ENCODE assay signal across 13 mouse cellular contexts in the genomic region with DNA sequence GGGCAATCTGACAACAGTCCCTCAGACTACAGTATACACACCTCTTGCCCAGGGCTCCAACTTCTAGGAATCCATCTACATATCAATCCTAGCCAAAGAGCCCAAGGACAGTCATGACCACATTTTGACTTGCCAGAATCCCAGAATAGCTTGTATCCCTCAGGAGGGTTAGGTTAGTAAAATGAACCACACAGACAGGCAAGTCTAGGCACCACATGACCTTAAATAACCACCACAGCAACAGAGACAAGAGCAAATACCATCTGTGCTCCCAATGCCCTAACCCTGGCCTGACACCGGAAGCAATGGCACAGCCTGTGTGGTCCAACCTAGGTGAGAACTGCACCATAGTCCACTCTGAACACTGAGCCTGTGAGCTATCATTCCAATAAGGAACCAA. TPM values are rescaled to one million over a fixed set of nuclear protein-coding genes. Genes with fewer than 3 reads are reported as not detected.
DNase-seq lines count a peak whose midpoint lies in the region; ATAC-seq lines count a peak whose summit lies in the region.
"Had no signal": no experiment of that assay in that cellular context is flagged by ENCODE, and none has a peak within 500 bp of the region (broad histone marks: within the 10 kb centered on the region; RNA-seq: fewer than 3 reads in every experiment).

No protein-coding gene starts in this region.

- peak overlapping the region; percentile 12; the same call in 1 of the 2 replicates for H3K4me2 ChIP-seq in midbrain, embryonic 14.5 days (ENCODE audit: low read length)
- H3K4me2 ChIP-seq in midbrain, embryonic 15.5 days = no peak overlapping the region; the same call in 1 of the 2 replicates
- H3K4me2 ChIP-seq in intestine, embryonic 16.5 days (ENCODE audit: low read depth, low read length) = no peak overlapping the region
- no peak overlapping the region for H3K4me2 ChIP-seq in kidney, embryonic 16.5 days (replicated peaks; ENCODE audit: low read depth, low read length)

- DNase-seq in cerebellum, adult 11 months = peak; percentile 11
- no peak for DNase-seq in cerebellum, postnatal 14 days
- peak; percentile 94 for DNase-seq in heart, adult 11 months
- DNase-seq in heart, postnatal 14 days = no peak
- DNase-seq in midbrain, embryonic 14.5 days = no peak
- DNase-seq: adrenal gland, adult 2 months; gastrocnemius, postnatal 36 days had no signal

- no peak overlapping the region for H3K27ac ChIP-seq in midbrain, embryonic 14.5 days (replicated peaks; ENCODE audit: low read depth, low read length)
- H3K27ac ChIP-seq in midbrain, embryonic 15.5 days = no peak overlapping the region
- no peak overlapping the region for H3K27ac ChIP-seq in intestine, embryonic 16.5 days (ENCODE audit: low read length)
- no peak overlapping the region for H3K27ac ChIP-seq in kidney, embryonic 16.5 days (ENCODE audit: low read length)
- H3K27ac ChIP-seq: embryonic facial prominence, embryonic 15.5 days; hindbrain, embryonic 12.5 days; limb, embryonic 15.5 days had no signal

- no peak overlapping the region for H3K4me3 ChIP-seq in midbrain, embryonic 14.5 days (replicated peaks; ENCODE audit: low read depth, low read length)
- no peak overlapping the region for H3K4me3 ChIP-seq in midbrain, embryonic 15.5 days
- no peak overlapping the region for H3K4me3 ChIP-seq in intestine, embryonic 16.5 days (ENCODE audit: low read length)
- H3K4me3 ChIP-seq in kidney, embryonic 16.5 days (ENCODE audit: low read length) = no peak overlapping the region
- H3K4me3 ChIP-seq: embryonic facial prominence, embryonic 15.5 days; hindbrain, embryonic 12.5 days; limb, embryonic 15.5 days had no signal

- no peaks in the 10 kb centered on the region for H3K9me3 ChIP-seq in midbrain, embryonic 14.5 days (ENCODE audit: control insufficient read depth, low read length)
- no peaks in the 10 kb centered on the region for H3K9me3 ChIP-seq in midbrain, embryonic 15.5 days
- no peaks in the 10 kb centered on the region for H3K9me3 ChIP-seq in intestine, embryonic 16.5 days (ENCODE audit: control insufficient read depth, low read length)
- no peaks in the 10 kb centered on the region for H3K9me3 ChIP-seq in kidney, embryonic 16.5 days (ENCODE audit: low read length)
- H3K9me3 ChIP-seq: embryonic facial prominence, embryonic 15.5 days; hindbrain, embryonic 12.5 days; limb, embryonic 15.5 days had no signal

- H3K36me3 ChIP-seq in midbrain, embryonic 14.5 days (ENCODE audit: control insufficient read depth, insufficient read depth, low read length) = peaks cover 33% of the 10 kb centered on the region
- H3K36me3 ChIP-seq in midbrain, embryonic 15.5 days (replicated peaks) = 0 out of 2 replicates have a peak, but pooled peaks cover 4% of the 10 kb centered on the region
- peaks cover 3% of the 10 kb centered on the region; the same call in 1 of the 2 replicates for H3K36me3 ChIP-seq in intestine, embryonic 16.5 days (ENCODE audit: control insufficient read depth, insufficient read depth, low read length)
- peaks cover 4% of the 10 kb centered on the region; the same call in 1 of the 2 replicates for H3K36me3 ChIP-seq in kidney, embryonic 16.5 days (ENCODE audit: insufficient read depth, low read length)

- 83% methylated on average over 1 of the region's 1 CpGs for WGBS in midbrain, embryonic 14.5 days
- 83% methylated on average over 1 of the region's 1 CpGs for WGBS in midbrain, embryonic 15.5 days
- 88% methylated on average over 1 of the region's 1 CpGs for WGBS in intestine, embryonic 16.5 days
- WGBS in kidney, embryonic 16.5 days = 83% methylated on average over 1 of the region's 1 CpGs

- no peaks in the 10 kb centered on the region for H3K27me3 ChIP-seq in midbrain, embryonic 14.5 days (ENCODE audit: control insufficient read depth, insufficient read depth, low read length)
- no peaks in the 10 kb centered on the region for H3K27me3 ChIP-seq in midbrain, embryonic 15.5 days (replicated peaks)
- no peaks in the 10 kb centered on the region for H3K27me3 ChIP-seq in intestine, embryonic 16.5 days (replicated peaks; ENCODE audit: control insufficient read depth, insufficient read depth, low read length)
- H3K27me3 ChIP-seq in kidney, embryonic 16.5 days (ENCODE audit: insufficient read depth, low read length) = no peaks in the 10 kb centered on the region
- H3K27me3 ChIP-seq: embryonic facial prominence, embryonic 15.5 days; hindbrain, embryonic 12.5 days; limb, embryonic 15.5 days had no signal

- no peak overlapping the region for H3K9ac ChIP-seq in midbrain, embryonic 14.5 days (replicated peaks; ENCODE audit: low read length)
- no peak overlapping the region for H3K9ac ChIP-seq in midbrain, embryonic 15.5 days
- no peak overlapping the region for H3K9ac ChIP-seq in intestine, embryonic 16.5 days (ENCODE audit: low read depth, low read length)
- no peak overlapping the region for H3K9ac ChIP-seq in kidney, embryonic 16.5 days (replicated peaks; ENCODE audit: low read length)
- H3K9ac ChIP-seq: embryonic facial prominence, embryonic 15.5 days; limb, embryonic 15.5 days had no signal

- H3K4me1 ChIP-seq in midbrain, embryonic 14.5 days (ENCODE audit: control insufficient read depth, insufficient read depth, low read length) = peaks cover 30% of the 10 kb centered on the region
- peaks cover 52% of the 10 kb centered on the region for H3K4me1 ChIP-seq in midbrain, embryonic 15.5 days
- peaks cover 19% of the 10 kb centered on the region for H3K4me1 ChIP-seq in intestine, embryonic 16.5 days (ENCODE audit: control insufficient read depth, insufficient read depth, low read length)
- peaks cover 18% of the 10 kb centered on the region for H3K4me1 ChIP-seq in kidney, embryonic 16.5 days (ENCODE audit: insufficient read depth, low read length)

- no peak for ATAC-seq in midbrain, embryonic 14.5 days (ENCODE audit: low FRiP score, low TSS enrichment)
- ATAC-seq in midbrain, embryonic 15.5 days (replicated peaks) = no peak
- ATAC-seq in intestine, embryonic 16.5 days = no peak
- no peak for ATAC-seq in kidney, embryonic 16.5 days (ENCODE audit: low FRiP score, low TSS enrichment)

- intact Hi-C loops in heart, postnatal 14 days (cut with DNase I) = no loop called here

RNA-seq across cellular contexts. Expression of a gene that starts 3.2 kb away (rescaled TPM):
- 10 to 100 TPM; 76.1 to 76.9 TPM for total RNA-seq in heart, postnatal 14 days (2021)
- polyA plus RNA-seq in midbrain, embryonic 14.5 days (2014; fragmentation: Nextera tagmentation; extraction: Ambion mirVana) = 59.0 and 66.0 TPM in 2 replicates
- polyA plus RNA-seq in midbrain, embryonic 15.5 days (2015; fragmentation: Nextera tagmentation; extraction: Ambion mirVana) = 37.1 and 39.1 TPM in 2 replicates
- polyA plus RNA-seq in intestine, embryonic 16.5 days (2015; fragmentation: Nextera tagmentation; extraction: Ambion mirVana) = 7.0 and 8.4 TPM in 2 replicates
- 18.6 and 19.5 TPM in 2 replicates for polyA plus RNA-seq in kidney, embryonic 16.5 days (2015; fragmentation: Nextera tagmentation; extraction: Ambion mirVana)

RNA-seq across cellular contexts. Expression of a gene that starts 26.2 kb away (rescaled TPM):
- 10 to 100 TPM; 15.3 to 15.4 TPM for total RNA-seq in heart, postnatal 14 days (2021)
- 12.5 and 13.5 TPM in 2 replicates for polyA plus RNA-seq in midbrain, embryonic 14.5 days (2014; fragmentation: Nextera tagmentation; extraction: Ambion mirVana)
- 23.0 and 23.1 TPM in 2 replicates for polyA plus RNA-seq in midbrain, embryonic 15.5 days (2015; fragmentation: Nextera tagmentation; extraction: Ambion mirVana)
- polyA plus RNA-seq in intestine, embryonic 16.5 days (2015; fragmentation: Nextera tagmentation; extraction: Ambion mirVana) = 66.8 and 67.0 TPM in 2 replicates
- 44.4 and 45.1 TPM in 2 replicates for polyA plus RNA-seq in kidney, embryonic 16.5 days (2015; fragmentation: Nextera tagmentation; extraction: Ambion mirVana)

RNA-seq across cellular contexts. Expression of a gene that starts 32.9 kb away (rescaled TPM):
- total RNA-seq in heart, postnatal 14 days (2021) = 10 to 100 TPM; 16.4 to 20.7 TPM
- 8.1 and 8.9 TPM in 2 replicates for polyA plus RNA-seq in midbrain, embryonic 14.5 days (2014; fragmentation: Nextera tagmentation; extraction: Ambion mirVana)
- 6.0 and 8.6 TPM in 2 replicates for polyA plus RNA-seq in midbrain, embryonic 15.5 days (2015; fragmentation: Nextera tagmentation; extraction: Ambion mirVana)
- polyA plus RNA-seq in intestine, embryonic 16.5 days (2015; fragmentation: Nextera tagmentation; extraction: Ambion mirVana) = 40.4 and 41.2 TPM in 2 replicates
- polyA plus RNA-seq in kidney, embryonic 16.5 days (2015; fragmentation: Nextera tagmentation; extraction: Ambion mirVana) = 32.1 and 35.3 TPM in 2 replicates

RNA-seq across cellular contexts. Expression of a gene that starts 33.1 kb away (rescaled TPM):
- total RNA-seq in heart, postnatal 14 days (2021) = 1 to 10 TPM; 4.0 to 5.2 TPM
- polyA plus RNA-seq in midbrain, embryonic 14.5 days (2014; fragmentation: Nextera tagmentation; extraction: Ambion mirVana) = 2.5 and 5.9 TPM in 2 replicates
- 5.0 and 6.7 TPM in 2 replicates for polyA plus RNA-seq in midbrain, embryonic 15.5 days (2015; fragmentation: Nextera tagmentation; extraction: Ambion mirVana)
- polyA plus RNA-seq in intestine, embryonic 16.5 days (2015; fragmentation: Nextera tagmentation; extraction: Ambion mirVana) = 38.7 and 39.4 TPM in 2 replicates
- 32.8 and 36.7 TPM in 2 replicates for polyA plus RNA-seq in kidney, embryonic 16.5 days (2015; fragmentation: Nextera tagmentation; extraction: Ambion mirVana)

RNA-seq across cellular contexts. Expression of a gene that starts 36.2 kb away (rescaled TPM):
- 10 to 100 TPM; 46.6 TPM for total RNA-seq in heart, postnatal 14 days (2021)
- polyA plus RNA-seq in midbrain, embryonic 14.5 days (2014; fragmentation: Nextera tagmentation; extraction: Ambion mirVana) = 41.0 and 55.3 TPM in 2 replicates
- polyA plus RNA-seq in midbrain, embryonic 15.5 days (2015; fragmentation: Nextera tagmentation; extraction: Ambion mirVana) = 60.1 and 64.6 TPM in 2 replicates
- polyA plus RNA-seq in intestine, embryonic 16.5 days (2015; fragmentation: Nextera tagmentation; extraction: Ambion mirVana) = 30.8 and 37.2 TPM in 2 replicates
- 49.2 and 55.6 TPM in 2 replicates for polyA plus RNA-seq in kidney, embryonic 16.5 days (2015; fragmentation: Nextera tagmentation; extraction: Ambion mirVana)

Comparison
In these comparisons a context has a peak if more than half of its experiments do, and no peak if none do; other contexts are left out.
1. DNase-seq: peak in cerebellum, adult 11 months (single experiment) and heart, adult 11 months (single experiment); none in cerebellum, postnatal 14 days (0 of 2), heart, postnatal 14 days (0 of 2) and midbrain, embryonic 14.5 days (single experiment).